Mouse (Mus musculus) c-Kit-positive CD71-positive TER-119-positive erythroid progenitor cells, embryonic 14.5 days (primary cell): ENCODE measurements around the gene Cdca8.
"Not testable (repeated sequence)": the region's sequence is repeated elsewhere in the genome, so short reads cannot be mapped to it uniquely, and the experiment has no call there.

Experiments
- DNase-seq: peaks from one replicate; pipeline ENCODE4 v3.0.0-alpha.2; 2013; ENCODE audit warnings: low spot score

Cdca8 gene

DNA sequence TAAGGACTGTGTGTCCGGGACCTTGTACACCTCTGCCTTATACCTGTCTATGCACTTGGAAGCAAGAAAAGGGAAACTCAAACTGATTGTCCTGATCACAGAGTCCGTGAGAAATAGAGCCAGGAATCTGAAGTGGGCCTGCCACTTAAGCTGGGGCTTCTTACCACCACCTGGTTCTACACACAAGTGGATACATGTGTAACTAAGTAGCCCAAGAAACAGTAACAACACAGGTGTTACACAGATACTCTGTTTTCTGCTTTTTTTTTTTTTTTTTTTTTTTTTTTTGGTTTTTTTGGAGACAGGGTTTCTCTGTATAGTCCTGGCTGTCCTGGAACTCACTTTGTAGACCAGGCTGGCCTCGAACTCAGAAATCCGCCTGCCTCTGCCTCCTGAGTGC is at the start of gene Cdca8:
Gene Cdca8, minus strand, starts transcription at position 101 of the 400 bp plus-strand sequence.
- not testable (repeated sequence) for DNase-seq

DNA sequence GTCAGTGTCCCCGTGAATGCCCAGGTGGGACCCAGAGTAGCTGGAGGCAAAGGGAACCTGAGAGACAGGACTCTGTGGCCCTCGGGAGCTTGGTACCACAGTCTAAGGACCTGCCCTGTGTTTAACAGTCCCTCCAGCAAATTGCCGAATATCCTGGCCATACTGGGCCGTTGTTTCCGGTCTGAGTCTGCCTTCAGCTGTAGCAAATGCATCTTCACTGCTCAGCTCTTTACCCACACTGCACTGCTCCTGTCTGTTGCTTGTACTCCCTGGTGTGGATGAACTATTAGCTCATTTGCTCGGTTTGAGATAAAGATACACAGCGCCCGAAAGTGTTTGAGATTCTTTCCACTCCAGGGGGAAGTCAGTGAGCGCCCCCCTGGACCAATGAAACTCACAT is 49.3 kb upstream of the Cdca8 start:
- DNase-seq: no peak

DNA sequence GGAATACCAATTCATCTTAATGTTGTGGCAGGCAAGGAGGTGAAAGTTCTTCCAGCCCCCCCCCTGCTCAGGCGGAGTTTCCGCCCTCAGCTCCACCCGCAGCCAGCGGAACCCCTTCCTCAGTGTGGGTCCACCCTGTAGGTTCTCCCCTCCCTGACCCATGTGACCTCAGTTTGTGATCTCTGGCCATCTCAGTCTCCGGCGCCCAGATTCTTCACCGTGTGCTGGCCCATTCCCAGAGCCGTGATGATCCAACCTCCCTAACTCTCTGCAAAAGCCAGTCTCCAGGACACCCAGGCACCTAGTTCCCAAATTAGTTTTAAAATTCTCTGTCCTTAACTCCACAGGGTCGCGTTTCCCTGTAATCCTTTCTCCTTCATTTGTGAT is 48.6 kb upstream of the Cdca8 start:
- no peak for DNase-seq

DNA sequence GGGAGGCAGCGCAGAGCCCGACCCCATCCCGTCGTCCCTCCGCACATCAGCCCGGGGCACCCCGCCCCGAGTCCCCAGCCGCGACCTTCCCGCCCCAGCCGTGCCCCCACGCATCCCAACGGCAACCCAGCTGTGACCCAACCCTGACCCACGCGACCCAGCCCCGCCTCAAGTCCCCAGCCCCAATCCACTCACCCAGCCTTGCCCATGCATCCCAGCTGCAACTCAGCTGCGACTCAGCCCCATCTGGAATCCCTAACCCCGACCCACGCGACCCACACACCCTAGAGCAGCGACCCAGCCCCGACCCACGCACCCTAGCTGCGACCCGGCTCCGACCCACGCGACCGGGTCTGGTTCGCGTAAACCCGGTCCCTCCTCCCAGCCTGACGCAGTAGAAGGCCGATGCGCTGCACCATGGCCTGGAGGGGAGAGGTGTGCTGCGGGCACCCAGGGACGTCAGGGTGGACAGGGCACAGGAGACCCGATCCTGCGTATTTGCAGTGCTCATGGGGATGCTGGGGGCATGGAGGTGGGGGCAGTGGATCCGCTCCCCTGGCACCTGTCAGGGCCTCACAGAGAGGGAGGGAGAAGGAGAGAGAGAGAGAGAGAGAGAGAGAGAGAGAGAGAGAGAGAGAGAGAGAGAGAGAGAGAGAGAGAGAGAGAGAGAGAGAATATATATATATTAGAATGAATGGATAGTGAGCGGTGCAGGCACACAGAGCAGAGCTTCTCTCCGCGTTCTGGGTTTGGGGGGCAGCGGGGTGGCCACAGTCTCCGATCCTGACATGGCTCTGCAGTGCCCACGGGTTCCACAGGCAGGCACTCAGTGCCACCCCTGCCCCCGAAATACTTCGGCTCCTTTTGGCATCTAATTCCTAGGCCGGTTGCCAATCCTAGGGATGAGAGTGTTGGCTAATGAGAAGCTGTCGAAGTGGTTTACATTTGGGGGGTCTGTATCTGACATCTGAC is 47.9 kb upstream of the Cdca8 start:
- no peak for DNase-seq

DNA sequence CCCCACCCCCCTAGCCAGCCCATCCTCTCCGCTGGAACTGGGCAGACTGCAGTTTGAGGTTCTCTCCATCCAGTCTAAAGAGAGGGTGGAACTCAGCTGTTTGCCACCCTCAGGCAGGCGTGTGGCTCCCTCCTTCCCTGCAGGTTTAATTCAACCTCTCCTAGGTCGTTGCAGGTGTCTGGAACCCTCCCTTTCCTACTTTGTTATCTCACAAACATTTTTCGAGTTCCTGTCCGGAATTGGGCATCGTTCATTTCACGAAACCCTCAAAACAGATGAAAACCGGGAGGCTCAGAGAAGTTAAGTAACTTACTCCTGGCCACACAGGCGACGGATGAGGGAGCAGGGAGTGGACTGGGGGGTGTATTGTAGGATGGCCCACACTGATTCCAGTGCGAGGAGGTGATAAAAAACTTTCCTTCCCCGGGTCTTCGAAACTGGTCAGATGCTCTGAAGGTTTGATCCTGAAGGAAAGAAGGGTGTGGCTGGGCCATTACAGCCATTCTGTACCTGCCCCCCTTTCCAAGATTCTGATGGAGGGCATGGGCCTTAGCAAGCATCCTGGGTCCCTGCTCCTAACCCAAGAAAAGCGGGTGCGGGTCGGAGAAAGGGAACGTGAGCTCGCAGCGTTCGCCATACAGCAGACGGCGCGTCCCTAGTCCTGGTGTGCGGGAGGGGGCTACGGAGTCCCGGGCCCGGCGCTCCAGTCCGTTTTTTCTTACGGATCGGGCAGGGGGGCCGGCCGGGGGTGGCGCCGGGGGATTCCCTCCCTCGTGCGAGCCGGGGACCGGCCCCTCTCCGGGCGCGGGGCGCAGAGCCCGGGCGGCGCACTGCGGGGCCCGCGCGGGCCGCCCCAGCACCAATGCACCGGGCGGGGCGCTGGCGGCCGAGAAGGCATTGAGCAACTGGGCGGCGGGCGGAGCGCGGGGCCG is 46.8 kb upstream of the Cdca8 start, which contains the start of gene Rspo1:
Gene Rspo1, plus strand, starts transcription at position 760 of the 932 bp plus-strand sequence.
- no peak for DNase-seq

DNA sequence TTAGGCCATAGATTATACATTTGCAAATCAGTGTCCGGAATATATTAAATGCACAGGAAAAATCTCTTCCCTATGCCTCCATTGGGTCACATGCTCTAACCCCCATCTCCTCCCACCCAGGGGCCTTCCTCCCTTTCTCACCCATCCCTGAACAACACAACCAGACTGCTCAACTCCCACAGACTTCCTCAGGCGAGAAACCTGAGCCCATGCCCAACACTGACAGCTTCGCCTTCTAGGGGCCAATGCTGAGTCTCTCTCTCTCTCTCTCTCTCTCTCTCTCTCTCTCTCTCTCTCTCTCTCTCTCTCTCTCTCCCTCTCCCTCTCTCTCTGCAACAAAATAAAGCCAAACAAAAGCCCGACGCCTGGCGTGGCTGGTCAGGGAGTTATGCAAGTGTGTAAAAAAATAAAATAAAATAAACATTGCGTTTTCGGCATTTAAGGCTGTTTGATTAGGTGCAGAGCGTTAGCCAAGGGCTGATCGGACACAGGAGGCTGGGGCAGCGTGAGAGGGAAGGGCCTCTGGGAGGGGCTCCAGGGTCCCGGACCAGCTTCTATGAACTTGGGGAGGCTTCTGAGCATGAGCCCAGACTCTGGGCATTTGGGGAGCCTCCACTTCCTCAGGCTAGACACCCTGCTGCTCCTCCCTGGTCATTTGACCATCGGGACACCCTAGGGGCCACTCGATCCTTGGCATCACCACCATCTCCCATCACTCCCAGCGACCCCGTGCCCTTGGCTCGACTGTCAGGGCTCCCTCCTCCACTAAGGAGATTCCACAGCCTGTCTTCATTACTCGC is 46.0 kb upstream of the Cdca8 start:
- DNase-seq: no peak

DNA sequence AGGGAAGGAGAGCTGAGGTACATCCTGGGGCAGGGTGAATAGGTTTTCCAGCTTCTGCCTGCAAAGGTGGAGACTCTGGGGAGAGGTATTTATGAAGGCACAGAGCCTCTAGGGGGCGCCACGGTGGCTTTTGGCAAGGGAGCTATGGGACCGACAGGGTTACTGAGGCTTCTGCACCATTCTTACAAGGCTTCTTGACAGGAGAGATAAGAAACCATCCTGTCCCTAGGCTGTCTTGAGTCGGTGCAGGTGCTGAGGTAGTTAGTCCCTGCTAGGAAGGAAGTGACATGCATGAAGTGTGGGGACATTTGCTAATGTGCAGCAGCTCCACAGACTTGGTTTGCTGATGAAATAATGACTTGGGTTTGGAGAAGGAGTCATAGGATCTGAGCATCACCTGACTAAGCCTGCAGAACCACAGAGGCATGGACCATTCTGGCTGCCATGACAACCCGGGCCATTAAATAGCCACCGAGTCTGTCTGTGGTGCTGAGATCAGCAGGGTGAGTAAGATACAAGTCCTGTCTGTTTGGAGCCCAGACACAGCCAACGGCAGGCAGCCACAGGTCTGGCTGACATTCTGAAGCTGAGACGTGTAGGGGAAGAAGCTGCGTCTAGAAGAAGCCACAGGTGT is 44.9 kb upstream of the Cdca8 start:
- DNase-seq: peak; percentile 33

DNA sequence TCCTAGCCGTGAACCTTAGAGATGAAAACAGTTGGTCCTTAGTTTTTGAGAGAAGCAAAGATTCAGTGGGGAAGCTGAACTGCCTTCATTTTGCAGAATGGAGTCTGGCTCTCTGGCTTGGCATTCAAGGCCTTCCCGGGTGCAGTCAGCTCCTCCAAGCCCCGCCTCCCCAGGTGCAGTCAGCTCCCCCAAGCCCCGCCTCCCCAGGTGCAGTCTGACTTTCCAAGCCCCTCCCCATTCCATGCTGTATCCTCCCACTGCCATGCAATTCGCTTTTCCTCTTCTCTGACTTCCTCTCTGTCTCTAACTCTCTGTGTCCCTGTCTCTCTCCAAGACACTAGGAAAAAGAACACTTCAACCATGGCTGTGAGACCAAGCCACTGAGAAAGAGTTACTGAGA is 39.1 kb upstream of the Cdca8 start:
- DNase-seq: no peak

DNA sequence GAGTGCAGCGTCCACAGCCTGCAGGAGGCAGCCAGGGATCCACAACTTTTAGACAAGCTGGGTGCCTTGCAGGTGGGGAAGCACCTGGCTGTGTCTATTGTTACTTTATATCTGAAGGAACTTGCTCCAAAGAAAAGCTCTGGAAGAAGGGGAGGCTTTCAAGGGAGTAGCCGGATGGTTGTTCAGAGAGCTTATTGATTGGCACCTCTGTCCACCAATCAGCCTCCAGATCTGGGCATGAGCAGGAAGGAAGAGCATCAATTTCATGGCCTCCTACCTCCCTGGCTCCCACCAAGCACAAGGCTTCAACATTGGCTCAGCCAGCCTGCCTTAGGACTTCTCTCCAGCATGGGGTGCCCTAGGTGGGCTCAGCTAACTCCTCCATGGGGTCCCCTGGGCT is 34.2 kb upstream of the Cdca8 start:
- DNase-seq: no peak

DNA sequence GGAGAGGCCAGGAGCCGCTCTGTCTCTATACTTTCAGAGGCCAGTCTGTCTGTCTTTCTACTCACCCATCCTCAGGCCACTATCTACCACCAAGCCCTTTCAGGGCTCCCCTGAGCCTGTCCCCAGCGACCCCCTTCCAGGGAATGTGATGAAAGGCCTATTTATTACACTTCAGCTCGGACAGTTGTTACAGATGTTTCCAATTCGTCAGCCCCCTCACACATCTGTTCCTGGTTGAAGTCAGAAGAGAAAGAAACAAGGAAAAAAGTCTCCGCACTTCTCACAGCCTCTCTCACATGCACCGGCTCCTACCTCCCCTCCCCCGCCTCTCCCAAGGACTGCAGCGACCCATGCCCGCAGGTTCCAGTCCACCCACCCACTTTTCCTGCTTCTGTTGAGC is 33.2 kb upstream of the Cdca8 start:
- no peak for DNase-seq

DNA sequence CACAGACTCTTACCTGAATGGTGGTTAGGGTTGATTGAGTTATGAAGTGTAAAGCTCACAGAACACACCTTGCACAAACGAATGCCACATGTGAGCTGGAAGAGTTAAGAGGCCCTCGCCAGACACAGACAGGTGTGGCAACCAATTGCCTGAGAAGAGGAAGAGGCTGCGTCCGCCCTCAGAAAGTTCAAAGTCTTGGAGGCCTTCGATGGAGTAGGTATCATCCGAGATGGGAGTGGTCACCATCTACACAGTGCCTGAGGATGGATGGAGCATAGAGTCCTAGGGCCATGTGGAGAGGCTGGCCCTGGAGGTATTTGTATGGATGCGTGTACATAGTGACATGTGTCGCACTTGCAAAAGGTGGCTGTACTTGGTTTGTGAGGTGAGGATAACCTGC is 32.0 kb upstream of the Cdca8 start:
- no peak for DNase-seq

DNA sequence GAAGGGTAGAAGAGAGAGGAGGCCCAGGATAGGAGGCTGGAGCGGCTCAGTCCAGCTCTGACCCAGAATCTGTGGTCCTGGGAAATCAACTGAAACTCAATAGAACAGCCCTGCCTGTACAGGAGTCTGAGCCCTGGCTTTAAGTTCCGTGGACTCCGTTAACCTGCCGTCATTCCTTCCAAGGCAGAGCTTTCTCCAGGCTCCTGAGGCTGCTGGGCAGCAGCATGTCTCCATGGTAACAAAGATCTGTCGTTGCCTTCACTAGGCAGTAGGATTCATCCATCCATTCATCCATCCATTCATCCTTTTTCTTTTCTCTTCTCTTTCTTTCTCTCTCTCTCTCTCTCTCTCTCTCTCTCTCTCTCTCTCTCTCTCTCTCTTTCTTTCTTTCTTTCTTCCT is 31.6 kb upstream of the Cdca8 start:
- DNase-seq: no peak

DNA sequence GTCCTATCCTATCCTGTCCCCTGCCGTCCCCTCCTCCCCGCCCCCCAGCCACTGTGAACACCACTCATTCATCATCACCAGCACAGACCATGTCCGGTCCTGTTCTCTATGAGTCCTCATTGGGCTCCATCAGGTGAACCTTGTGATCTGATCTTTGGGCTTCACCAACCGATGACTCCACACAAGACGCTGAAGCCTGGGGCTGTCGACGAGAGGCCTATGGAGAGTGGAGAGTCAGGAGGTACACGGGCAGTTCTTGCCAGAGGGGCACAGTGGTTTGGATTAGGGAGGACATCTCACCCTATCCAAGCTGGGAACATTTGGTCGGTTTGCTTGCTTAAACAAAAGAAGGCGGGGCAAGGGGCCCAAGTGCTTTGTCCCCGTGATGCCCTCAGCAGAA is 31.1 kb upstream of the Cdca8 start:
- DNase-seq: no peak

DNA sequence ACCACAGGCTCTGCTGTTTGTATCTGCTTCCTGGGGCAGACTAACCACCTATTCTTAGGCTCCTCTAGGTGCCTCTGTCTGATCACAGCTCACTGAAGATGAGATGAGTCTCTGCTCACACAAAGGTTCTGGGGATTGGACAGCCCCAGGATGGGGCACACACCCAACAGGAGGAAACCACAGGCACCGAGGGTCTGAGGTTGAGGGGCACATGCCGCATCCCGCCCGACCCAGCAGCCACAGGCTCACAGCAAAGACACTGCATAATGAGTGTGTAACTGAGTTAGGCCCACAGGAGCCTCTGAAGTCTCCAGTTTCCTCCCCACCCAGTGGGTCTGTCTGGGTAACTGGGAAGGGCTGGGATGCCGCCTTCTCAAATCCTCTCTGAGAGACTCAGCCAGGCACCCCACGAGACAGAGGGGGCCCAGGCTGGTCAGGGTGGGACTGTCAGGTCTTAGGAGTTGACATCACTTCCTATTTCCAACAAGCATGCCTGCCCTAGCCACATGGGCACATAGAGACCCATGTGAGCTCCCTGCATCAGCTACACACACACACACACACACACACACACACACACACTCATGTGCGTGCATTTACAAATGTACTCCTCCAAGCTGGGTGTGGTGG is 30.2 kb upstream of the Cdca8 start:
- DNase-seq: no peak

DNA sequence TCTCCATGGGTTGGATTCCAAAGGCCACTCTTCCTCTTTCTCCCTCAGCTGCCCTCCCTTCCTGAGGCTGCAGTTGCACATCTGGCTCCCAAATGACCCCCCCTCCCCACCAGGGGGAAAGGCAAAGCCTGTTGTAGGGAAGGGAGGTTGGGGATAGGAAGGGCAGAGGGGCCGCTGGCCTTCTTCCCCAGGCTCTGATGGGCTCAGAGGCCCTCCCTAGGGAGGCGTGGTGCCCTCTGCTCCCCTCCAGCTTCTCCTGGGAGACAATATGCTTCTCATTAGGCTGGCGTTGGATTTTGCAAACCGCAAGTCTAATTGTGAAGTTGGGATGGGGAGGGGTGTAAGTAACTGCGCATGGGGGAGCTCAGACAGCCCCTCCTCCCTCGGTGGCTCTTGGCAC is 29.6 kb upstream of the Cdca8 start:
- DNase-seq: no peak

DNA sequence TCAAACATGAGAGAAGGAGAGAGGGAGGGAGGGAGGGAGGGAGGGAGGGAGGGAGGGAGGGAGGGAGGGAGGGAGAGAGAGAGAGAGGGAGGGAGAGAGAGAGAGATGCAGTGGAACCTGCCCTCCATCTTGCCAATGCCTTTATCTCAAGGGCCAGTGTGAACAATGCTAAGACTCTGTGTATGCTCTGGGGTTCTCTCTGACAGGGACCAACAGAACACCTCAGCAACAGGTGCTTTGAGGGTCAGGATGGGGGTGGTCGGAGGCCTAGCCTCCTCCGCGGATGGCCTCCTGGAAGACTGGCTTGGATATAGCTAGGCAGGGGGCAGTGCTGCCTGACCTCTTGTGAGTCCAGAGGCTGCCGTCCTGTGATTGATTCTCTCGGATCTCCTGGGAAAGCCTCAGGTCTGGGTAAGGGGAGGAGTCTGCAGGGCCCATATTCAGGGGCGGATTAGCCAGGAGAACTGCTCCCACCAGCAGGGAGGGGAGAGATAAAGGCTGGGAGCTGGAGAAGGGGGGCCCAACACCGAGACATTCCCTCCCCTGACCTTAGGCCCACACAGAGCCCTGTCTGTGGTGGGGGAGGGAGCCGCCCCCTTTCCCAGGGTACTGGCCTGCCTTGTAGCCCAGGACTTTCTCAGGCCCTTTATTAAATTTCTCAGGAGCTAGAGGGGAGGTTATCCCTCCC is 25.9 kb upstream of the Cdca8 start:
- DNase-seq: no peak

DNA sequence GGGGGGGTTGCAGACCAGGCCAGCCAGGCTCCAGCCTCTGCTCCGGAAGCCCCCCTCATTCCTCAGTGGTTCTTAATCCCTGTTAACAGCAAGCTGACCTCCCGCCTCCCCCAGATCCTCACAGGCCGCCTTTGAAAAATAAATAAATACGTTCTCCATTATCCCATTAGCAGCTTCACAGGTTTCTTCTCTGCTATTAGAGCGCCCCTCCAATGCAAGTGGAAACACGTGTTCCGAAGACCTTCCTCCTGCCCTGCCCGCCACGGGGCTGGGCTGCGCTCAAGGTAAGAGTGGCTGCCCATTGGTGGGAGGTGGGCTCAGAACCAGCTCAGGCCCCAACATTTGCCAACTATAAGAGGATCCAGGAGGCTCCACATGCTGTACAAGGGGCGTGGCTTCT is 23.5 kb upstream of the Cdca8 start:
- no peak for DNase-seq

DNA sequence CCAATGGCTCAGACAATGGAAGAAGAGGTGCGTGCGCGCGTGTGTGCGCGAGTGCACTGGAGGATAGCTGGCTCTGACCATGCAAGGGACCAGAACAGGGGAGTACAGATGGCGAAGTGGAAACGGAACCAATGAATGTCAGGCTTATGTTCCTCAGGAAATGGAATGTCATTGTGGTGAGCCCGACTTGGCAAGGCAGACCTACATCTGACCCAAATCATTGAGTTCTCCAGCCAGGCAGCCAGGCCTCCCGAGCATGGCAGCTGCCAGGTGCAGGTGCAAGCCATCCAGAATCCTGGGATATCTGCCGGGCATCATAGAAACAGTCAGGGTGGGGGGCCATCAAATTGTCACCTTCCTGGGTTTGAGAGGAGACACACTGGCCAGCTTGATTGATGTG is 21.8 kb upstream of the Cdca8 start:
- no peak for DNase-seq

DNA sequence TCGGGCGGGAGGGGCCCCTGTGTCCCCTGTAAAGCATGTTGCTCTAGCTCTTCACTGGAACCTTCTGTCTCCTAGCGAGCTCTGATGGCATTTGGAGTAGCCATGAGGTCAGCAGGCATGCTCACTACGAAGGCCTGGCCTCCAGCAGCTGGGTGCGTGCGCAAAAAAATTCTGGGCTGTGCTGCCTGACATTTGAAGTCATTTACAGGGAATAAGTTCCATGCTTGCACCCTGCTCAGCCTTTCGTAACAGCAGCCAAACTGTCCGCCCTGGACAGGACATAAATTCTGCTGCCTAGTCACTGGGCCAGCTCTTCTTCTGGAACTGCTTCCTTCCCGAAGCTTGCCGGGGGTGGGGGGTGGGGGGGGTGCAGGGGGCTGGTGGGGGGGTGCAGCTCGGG is 20.0 kb upstream of the Cdca8 start:
- DNase-seq: no peak

DNA sequence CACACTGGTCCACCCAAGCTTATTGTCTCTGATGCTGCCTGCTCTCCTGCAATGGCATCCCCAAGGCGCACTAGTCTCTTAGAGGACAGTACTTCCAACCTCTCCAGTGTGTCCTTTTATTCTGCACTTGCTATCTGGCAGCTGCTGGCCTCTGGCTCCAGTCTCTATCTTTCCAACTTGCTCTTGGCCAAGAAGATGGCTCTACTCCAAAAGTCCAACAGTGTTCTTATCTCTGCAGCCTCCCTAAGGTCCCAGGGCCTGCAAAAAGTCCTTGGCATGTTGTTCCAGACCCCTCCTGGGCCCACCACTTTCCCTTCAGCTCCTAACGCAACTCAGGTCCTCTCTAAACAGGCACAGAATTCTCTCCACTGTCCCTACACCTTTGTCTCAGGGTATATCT is 18.2 kb upstream of the Cdca8 start:
- DNase-seq: no peak
